Mouse (Mus musculus): ENCODE measurements around the gene Tnfrsf25.

DNA sequence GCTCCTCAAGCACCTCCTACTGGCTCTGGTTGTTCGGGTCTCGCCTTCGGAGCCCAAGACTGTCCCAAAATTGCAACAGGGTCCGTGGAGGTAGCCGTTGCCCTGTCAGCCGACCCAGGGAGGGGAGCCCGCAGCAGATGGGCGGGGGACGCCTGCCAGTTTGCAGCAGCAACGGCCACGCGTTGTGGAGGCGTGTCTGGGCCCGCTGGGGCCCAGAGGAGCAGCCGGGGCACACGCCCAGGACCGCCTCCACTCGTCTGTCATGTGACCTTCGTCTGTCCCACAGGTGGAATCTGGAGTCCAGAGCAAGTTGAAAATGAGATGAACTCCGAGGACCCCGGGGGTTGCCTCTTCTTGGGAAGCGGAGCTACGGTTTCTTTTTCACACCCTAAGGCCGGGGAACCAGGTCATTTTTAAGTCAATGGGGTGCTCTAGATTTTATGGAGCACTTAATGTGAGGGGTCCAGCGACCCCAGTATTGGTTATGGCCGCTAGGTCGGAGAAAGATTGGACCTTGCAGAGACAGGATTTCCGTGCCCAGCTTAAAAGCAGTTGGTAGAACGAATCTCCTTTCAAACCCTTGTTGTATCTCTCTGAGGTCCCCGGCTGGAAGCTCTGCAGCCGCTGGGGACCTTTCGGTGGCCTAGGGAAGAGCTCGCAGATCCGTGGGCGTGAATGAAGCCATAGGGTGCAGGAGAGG lies 43.0 kb downstream of the Tnfrsf25 start, which contains the start of gene Hes2:
- TF ChIP-seq CTCF (IDR thresholded peaks at IDR 0.05; ENCODE audit: control insufficient read depth, insufficient read depth, insufficient read length) (no peak), USF1 (IDR thresholded peaks at IDR 0.05; ENCODE audit: low read depth) (peak; percentile 38)

Data from C2C12 (cell line).